Mouse (Mus musculus) brown adipose tissue, adult 24 weeks (tissue): ENCODE measurements around the gene Brdt. TPM values are rescaled to one million over a fixed set of nuclear protein-coding genes. Genes with fewer than 3 reads are reported as not detected.
"Not testable (repeated sequence)": the region's sequence is repeated elsewhere in the genome, so short reads cannot be mapped to it uniquely, and the experiment has no call there.

Experiments
- H3K27ac ChIP-seq: fragments of 200-500 bp; replicated peaks from 2 replicates; pipeline ENCODE4 v1.5.1; 2012; ENCODE audit warnings: low read depth, mild to moderate bottlenecking, low read length
- H3K4me1 ChIP-seq: fragments of 200-500 bp; 2 replicates; pipeline ENCODE4 v1.6.1; 2012; ENCODE audit warnings: low read length, mixed read lengths; ENCODE audit not compliant: control insufficient read depth, insufficient read depth, insufficient read length
- H3K4me3 ChIP-seq: fragments of 200-500 bp; 2 replicates; pipeline ENCODE4 v1.5.1; 2012; ENCODE audit warnings: low read depth, mild to moderate bottlenecking, low read length, moderate library complexity; ENCODE audit not compliant: insufficient read depth
- polyA plus RNA-seq: library from polyadenylated mRNA; stranded (reverse); fragments of >200 nt; gene quantifications from 2 replicates; pipeline ENCODE4 v1.2.4, GENCODE M21; 2012; ENCODE audit not compliant: missing spikeins, insufficient read depth, insufficient read length

Gene Brdt
- polyA plus RNA-seq, 1 experiment: 2.4 TPM

- H3K4me3 ChIP-seq: peak overlapping the region; percentile 67
- peaks cover 2% of the 10 kb centered on the region; the same call in 1 of the 2 replicates for H3K4me1 ChIP-seq
- no peak overlapping the region for H3K27ac ChIP-seq
These were observed 29.2 kb downstream of the Brdt start for GRCm38 (mm10) chr5:107360054-107360730.

DNA sequence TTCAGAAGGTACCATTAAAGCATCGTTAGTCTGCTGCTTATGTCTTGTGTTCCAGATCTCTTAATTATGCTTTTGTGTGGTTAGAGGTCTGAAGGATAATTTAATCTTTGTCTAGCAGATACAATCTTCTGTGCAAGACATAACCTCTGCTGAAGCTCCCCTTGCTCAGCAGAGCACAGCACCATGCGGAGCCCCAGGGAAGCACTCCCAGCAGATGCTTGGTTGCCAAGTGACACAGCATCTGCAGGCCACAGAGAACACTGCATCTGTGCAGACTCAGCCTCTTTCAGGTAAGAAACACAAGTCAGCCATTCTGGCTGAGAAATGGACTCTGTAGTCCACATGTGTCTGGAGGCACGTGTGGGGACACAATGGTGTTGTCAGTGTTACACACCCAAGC is 39.1 kb downstream of the Brdt start:
- no peak overlapping the region for H3K4me3 ChIP-seq
- H3K27ac ChIP-seq: no peak overlapping the region
- H3K4me1 ChIP-seq: no peaks in the 10 kb centered on the region

DNA sequence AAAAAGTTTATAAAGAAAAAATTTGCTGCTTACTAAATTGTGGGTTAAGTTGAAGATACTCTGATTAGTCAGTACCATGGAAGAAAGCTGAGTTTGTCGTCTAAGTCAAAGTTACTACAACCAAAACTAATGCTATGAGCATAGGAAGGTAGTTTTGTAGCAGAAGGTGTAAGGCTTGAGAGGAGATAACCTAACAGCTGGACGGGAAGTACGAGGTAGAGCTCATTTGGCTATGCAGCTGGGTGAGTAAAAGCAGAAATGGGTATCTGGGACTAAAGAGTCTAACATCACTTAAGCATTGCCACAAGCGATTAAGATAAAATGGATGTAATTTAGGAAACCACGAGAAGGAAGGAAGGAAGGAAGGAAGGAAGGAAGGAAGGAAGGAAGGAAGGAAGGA is 40.4 kb downstream of the Brdt start:
- Histone ChIP-seq H3K4me1 (no peaks in the 10 kb centered on the region), H3K4me3 (no peak overlapping the region), H3K27ac (no peak overlapping the region)

GRCm38 (mm10) chr5:107373256-107373655 is 42.3 kb downstream of the Brdt start:
- Histone ChIP-seq H3K4me3 (no peak overlapping the region), H3K27ac (no peak overlapping the region), H3K4me1 (no peaks in the 10 kb centered on the region)

DNA sequence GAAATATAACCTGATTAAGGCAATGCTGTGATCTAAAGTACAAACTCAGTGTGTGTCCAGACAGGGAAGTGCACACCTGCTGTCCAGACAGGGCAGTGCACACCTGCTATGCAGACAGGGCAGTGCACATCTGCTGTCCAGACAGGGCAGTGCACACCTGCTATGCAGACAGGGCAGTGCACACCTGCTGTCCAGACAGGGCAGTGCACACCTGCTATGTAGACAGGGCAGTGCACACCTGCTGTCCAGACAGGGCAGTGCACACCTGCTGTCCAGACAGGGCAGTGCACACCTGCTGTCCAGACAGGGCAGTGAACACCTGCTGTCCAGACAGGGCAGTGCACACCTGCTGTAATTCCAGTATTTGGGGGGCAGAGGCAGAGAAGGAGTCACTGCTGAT is 55.5 kb downstream of the Brdt start:
- not testable (repeated sequence) for H3K4me3 ChIP-seq, H3K4me1 ChIP-seq, H3K27ac ChIP-seq

DNA sequence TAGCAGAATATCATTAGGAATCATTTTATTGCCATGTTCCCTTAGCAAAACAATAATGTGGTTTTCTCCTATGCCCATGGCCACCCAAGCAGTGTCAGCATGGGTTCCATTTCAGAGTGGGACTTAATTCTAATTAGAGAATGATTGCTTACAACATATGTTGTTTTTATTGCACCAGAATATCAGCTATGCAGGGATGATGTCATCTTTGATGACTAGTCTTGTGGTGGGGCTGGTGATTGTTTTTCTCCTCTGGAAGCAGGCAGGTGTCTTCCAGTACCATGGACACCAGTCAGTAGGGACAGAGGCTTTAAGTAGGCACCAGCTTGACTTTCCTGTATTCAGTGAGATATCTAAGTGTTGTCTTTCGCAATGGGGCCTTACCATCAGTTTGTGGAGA is 56.8 kb downstream of the Brdt start:
- H3K4me1 ChIP-seq: no peaks in the 10 kb centered on the region
- no peak overlapping the region for H3K4me3 ChIP-seq
- no peak overlapping the region for H3K27ac ChIP-seq

GRCm38 (mm10) chr5:107389373-107389772 is 58.4 kb downstream of the Brdt start:
- no peaks in the 10 kb centered on the region for H3K4me1 ChIP-seq
- H3K4me3 ChIP-seq: no peak overlapping the region

DNA sequence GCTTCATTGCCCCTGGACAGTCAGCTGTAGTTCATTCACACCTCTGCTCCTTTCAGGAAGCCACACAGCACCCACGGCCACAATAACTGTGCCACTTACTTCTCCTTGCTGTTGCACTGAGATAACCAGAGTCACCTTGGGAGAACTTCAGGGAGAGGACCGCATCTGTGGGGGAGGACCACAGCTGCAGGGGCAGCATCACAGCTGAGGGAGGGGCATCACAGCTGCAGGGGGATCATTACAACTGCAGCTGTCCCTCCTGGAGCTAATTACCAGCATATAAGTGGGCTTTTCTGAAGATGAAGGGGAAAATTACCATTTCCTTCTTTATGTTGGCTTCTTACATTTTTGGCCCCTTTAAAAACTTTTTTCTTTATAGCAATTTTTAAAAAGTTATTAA is 63.5 kb downstream of the Brdt start:
- Histone ChIP-seq H3K27ac (no peak overlapping the region), H3K4me3 (no peak overlapping the region), H3K4me1 (no peaks in the 10 kb centered on the region)

More at GRCm38 (mm10) chr5:107389373-107389772, 58.4 kb downstream of the Brdt start:
- H3K27ac ChIP-seq: no peak overlapping the region

GRCm38 (mm10) chr5:107402436-107402835 is 71.5 kb downstream of the Brdt start, which contains the start of gene Ephx4:
TSS of gene Ephx4 (plus strand) at chr5:107402736.
- Histone ChIP-seq H3K27ac (no peak within 1 kb of the TSS), H3K4me1 (no peaks in the 10 kb centered on the region), H3K4me3 (peak within 1 kb of the TSS; percentile 53)

DNA sequence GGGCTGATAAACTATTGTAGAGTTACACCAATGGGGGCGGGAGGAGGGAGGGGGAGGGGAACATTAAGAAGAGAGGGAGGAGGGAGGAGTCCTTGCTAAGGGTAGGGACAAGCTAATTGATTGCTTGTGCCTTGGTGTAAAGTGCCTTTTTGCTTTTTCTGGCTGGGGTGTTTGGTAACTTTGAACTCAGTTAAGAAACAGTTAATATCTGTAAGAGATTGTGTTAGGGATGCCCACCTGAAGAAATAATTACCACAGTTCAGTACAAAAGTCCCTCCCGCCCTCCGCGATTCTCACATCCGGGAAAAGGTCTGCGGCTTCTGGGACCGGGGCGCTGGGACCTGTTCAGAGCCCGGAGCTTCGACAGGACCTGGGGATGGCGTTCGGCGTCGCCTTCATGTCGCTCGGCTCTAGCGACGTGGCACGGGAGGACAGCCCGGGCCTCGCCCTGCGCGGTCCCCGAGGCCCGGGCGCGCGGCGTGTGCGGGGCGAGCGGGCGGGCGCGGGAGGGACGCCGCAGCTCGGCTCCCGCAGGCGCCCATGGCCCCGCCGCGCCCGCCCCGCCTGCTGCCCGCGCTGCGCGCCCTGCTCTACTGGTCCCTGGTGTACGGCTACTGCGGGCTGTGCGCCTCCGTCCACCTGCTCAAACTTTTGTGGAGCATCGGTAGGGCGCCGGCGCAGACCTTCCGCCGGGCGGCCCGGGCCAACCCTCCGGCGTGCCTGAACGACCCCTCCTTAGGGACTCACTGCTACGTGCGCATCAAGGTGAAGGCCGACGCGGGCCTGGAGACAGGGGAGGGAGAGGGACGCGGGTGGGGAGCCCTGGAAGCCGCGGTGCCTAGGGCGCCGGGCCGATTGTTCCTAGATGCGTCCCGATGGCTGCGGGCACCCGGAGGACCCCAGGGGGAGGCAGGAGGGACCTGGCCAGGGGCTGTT is 72.3 kb downstream of the Brdt start:
- Histone ChIP-seq H3K4me3 (peak overlapping the region; percentile 53), H3K4me1 (no peaks in the 10 kb centered on the region), H3K27ac (no peak overlapping the region)

DNA sequence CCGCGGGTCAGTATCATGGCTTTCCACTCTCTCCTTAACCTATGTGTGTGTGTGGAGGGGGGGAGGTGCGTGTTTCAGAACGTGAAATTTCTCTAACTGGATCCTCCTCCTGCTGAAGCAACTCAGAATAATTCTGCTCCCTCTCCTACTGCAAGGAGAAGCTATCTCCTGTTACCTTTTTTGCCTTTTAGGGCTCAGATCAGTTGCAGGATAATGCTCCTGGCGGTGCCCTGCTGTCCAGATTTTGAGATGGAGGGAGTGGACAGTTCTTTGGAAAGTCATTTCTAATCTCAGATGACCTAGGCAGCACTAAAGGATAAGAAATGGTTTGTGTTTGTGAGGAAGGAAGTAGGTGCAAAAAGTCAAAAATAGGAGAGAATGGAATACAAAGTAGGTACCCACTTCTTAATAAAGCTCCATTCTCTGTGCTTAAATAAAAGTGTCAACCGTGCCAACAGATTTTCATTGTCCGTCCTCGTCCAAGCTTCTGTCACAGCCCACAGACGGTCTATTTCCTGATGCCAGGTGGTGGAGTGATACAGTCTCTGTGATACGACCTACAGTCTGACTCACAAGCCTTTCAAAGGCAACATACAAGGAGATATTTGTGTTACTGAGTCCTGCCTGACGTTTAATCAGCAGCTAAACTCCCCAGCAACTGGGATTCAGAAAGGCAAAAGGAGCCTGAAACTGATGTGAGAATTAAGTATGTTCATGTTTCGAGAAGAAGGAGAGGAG is 73.2 kb downstream of the Brdt start:
- no peak overlapping the region for H3K27ac ChIP-seq
- peak overlapping the region; percentile 53 for H3K4me3 ChIP-seq
- H3K4me1 ChIP-seq: no peaks in the 10 kb centered on the region

DNA sequence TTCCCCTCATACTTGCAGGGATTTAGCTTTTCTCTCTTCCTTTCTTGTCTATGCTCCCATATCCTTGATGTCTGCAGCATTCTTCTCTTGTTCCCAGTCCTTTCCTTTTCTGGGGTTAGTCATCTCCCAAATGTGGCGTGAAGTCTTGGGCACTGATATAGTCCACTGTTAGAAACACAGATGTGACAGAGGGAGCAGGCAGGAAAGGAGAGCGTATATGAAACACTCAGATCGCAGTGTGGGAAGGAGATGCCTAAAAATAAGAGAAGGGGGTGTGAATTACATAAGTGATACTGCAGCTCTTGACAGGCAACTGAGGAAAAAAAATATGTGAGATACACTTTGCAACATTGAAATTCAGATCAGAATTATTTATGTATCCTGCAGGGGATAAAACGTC is 74.4 kb downstream of the Brdt start:
- H3K4me1 ChIP-seq: no peaks in the 10 kb centered on the region
- no peak overlapping the region for H3K27ac ChIP-seq
- no peak overlapping the region for H3K4me3 ChIP-seq

DNA sequence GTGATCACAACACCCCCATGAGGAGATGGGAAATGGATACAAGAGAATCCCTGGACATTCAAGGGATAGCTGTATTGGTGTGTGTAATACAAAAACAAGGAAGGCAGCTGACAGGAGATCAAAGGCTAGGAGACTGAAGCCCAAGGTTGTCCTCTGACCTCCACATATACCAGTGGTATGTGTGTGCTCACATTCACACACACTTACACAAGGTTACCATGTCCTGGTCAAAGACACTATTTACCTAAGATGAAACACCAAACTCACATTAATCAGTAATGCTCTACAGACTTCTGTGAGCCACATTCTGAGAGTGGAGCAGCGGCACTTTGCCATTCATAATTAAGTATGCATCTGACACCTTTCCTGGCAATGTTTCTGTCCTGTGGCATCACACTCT is 79.3 kb downstream of the Brdt start:
- Histone ChIP-seq H3K4me1 (no peaks in the 10 kb centered on the region), H3K27ac (no peak overlapping the region), H3K4me3 (no peak overlapping the region)

GRCm38 (mm10) chr5:107411326-107411725 is 80.4 kb downstream of the Brdt start:
- Histone ChIP-seq H3K4me3 (no peak overlapping the region), H3K27ac (no peak overlapping the region), H3K4me1 (no peaks in the 10 kb centered on the region)

GRCm38 (mm10) chr5:107412285-107412684 is 81.3 kb downstream of the Brdt start:
- no peak overlapping the region for H3K4me3 ChIP-seq
- no peaks in the 10 kb centered on the region for H3K4me1 ChIP-seq
- no peak overlapping the region for H3K27ac ChIP-seq
